Mouse (Mus musculus): ENCODE measurements around the gene Creld2.

DNA sequence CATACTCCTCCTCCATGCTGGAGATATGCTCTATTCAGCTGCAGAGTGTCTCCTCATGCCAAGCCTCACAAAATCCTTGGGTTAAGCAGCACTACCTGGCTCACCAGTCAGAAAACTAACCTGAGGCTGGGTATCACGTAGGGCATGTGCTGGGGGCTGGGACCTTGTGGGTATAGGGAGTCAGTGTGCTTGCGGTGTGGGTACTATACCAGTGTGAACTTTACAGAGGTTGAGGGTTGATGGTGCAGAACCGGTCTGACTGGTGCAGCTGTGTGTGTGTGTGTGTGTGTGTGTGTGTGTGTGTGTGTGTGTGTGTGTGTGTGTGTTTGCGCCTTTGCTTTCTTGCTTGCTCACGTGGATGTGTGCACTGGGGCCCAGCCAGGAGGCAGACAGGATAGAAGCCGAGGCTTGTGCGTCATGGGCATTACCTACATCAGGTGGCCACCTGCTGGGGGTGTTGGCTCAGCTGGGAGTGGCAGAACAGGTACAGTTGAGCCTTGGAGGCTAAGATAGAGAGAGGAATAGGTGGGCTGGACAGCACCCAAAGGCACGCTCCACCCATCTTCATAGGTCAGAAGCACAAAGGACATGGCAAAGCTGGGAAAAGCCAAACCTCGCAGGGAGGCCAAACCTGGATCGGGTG is 32.2 kb downstream of the Creld2 start:
- no peak for TF ChIP-seq CTCF (IDR thresholded peaks at IDR 0.05; ENCODE audit: low read depth, low read length)
- TF ChIP-seq GATA1 (IDR thresholded peaks at IDR 0.05; ENCODE audit: borderline replicate concordance, low read length) = no peak
- no peak for TF ChIP-seq POLR2AphosphoS5 (IDR thresholded peaks at IDR 0.05; ENCODE audit: insufficient replicate concordance, low read depth, low read length)
